Mouse (Mus musculus): ENCODE results near the gene Gsto2.

GRCm38 (mm10) chr19:47929043-47929442, 63.7 kb downstream of the Gsto2 start:
- TF ChIP-seq NANOG (IDR thresholded peaks at IDR 0.05; ENCODE audit: borderline replicate concordance, low read length), result no peak
- no peak for TF ChIP-seq CTCF (conservative IDR thresholded peaks at IDR 0.05; ENCODE audit: low read length)

Data from E14TG2a.4 (cell line).